Mouse (Mus musculus): ENCODE results near the gene Pde6b. TPM values are rescaled to one million over a fixed set of nuclear protein-coding genes. Genes with fewer than 3 reads are reported as not detected.

Pde6b gene
- polyA plus RNA-seq, 1 experiment from 2014 or later: 0.07 TPM

- no peak for DNase-seq
- Histone ChIP-seq H3K4me3 (replicated peaks) (peak overlapping the region; percentile 56), H3K27me3 (peaks cover 97% of the 10 kb centered on the region), H3K9ac (no peak overlapping the region), H3K9me3 (replicated peaks) (no peaks in the 10 kb centered on the region), H3K27ac (no peak overlapping the region), H3K4me1 (replicated peaks) (peaks cover 25% of the 10 kb centered on the region), H3K4me2 (peak overlapping the region; percentile 71), H3K36me3 (no peaks in the 10 kb centered on the region)
- under 1% methylated on average over 67 of the region's 100 CpGs for WGBS (ENCODE audit: insufficient replicate concordance)
- ATAC-seq (ENCODE audit: low read depth): no peak
Observed at GRCm38 (mm10) chr5:108366984-108367841, 21.0 kb upstream of the Pde6b start.

DNA sequence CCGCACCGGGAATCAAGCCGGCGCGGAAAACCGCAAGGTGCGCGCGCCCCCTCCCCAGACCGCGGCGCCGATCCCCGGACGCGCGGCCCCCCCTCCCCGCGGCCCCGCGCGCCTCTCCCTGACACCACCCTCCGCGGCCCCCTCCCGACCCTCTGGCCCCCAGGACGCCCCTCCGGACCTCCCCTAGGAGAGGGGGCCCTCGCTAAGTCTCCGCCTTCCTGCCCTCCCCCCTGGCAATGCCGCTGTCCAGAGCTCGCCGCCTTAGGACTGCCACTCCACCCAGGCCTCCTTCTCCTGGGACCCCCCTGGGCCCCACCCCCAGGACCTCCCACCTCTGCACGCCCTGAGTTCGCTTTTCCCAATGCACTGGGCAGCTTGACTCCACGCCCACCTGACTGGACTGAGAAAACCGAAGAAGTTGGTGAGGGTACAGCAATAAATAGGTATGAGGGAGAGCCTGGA is 20.3 kb upstream of the Pde6b start, which contains the start of gene Gm42517:
TSS of gene Gm42517 (minus strand) at position 52 of the 462 bp plus-strand sequence.
- peaks cover 98% of the 10 kb centered on the region for H3K27me3 ChIP-seq
- H3K4me1 ChIP-seq (replicated peaks): peaks cover 25% of the 10 kb centered on the region
- peak within 1 kb of the TSS; percentile 56 for H3K4me3 ChIP-seq (replicated peaks)
- H3K9ac ChIP-seq: no peak within 1 kb of the TSS
- DNase-seq: no peak
- no peaks in the 10 kb centered on the region for H3K9me3 ChIP-seq (replicated peaks)
- 3% methylated on average over 32 of the region's 36 CpGs for WGBS (ENCODE audit: insufficient replicate concordance)
- no peak within 1 kb of the TSS for H3K27ac ChIP-seq
- 0 out of 2 replicates have a peak, but pooled peaks have one; percentile 18 for ATAC-seq (ENCODE audit: low read depth)
- H3K4me2 ChIP-seq: peak within 1 kb of the TSS; percentile 71
- no peaks in the 10 kb centered on the region for H3K36me3 ChIP-seq

DNA sequence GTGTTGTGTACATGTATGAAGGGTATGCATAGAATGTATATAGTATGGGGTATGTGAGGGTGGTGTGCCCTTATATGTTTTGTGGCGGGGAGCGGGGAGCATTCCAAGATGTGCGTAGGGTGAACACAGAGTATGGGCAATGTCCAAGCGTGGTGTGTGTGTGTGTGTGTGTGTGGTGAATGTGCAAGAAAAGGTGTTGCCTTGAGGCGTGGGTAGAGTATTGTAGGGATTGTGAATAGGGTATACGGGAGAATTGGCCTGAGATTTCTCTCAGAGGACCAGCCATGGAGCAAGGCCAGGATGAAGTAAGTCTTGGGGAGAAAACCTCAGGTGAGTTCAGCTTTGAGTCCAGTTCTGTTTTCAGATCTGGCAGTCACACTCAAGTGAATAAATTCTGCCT is 19.7 kb upstream of the Pde6b start:
- Histone ChIP-seq H3K36me3 (no peaks in the 10 kb centered on the region), H3K4me3 (replicated peaks) (peak overlapping the region; percentile 56), H3K9ac (no peak overlapping the region), H3K4me1 (replicated peaks) (peaks cover 25% of the 10 kb centered on the region), H3K9me3 (replicated peaks) (no peaks in the 10 kb centered on the region), H3K27me3 (peaks cover 98% of the 10 kb centered on the region), H3K4me2 (peak overlapping the region; percentile 71), H3K27ac (no peak overlapping the region)
- DNase-seq: no peak
- no peak for ATAC-seq (ENCODE audit: low read depth)
- 7% methylated on average over 6 of the region's 6 CpGs for WGBS (ENCODE audit: insufficient replicate concordance)

- H3K27ac ChIP-seq: no peak overlapping the region
- H3K4me1 ChIP-seq (replicated peaks): peaks cover 25% of the 10 kb centered on the region
- H3K36me3 ChIP-seq: no peaks in the 10 kb centered on the region
- no peaks in the 10 kb centered on the region for H3K9me3 ChIP-seq (replicated peaks)
- no peak overlapping the region for H3K9ac ChIP-seq
- ATAC-seq (ENCODE audit: low read depth) (no peak), DNase-seq (no peak)
- WGBS (ENCODE audit: insufficient replicate concordance): under 1% methylated on average over 49 of the region's 49 CpGs
- peaks cover 96% of the 10 kb centered on the region for H3K27me3 ChIP-seq
- H3K4me3 ChIP-seq (replicated peaks): peak overlapping the region; percentile 47
- H3K4me2 ChIP-seq: peak overlapping the region; percentile 71
Observed at GRCm38 (mm10) chr5:108368851-108369621, 19.2 kb upstream of the Pde6b start.

DNA sequence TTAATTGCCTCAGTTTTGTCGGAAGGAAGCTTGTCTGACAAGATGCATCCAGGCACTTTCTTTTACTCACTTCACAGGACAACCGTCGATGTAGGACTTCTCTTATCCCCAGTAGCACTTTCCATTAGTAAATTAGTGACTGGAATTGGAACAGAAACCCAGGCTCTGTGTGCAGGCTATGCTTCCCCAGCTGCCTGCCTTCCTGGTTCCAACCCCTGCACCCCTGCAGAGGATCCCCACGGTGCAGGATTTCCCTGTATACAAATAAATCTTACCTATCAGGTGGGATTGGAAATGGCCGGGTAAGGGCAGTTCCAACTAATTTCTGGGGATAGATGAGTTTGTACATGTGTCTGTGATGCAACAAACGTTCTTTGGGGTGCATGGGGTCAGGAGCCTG is 18.2 kb upstream of the Pde6b start:
- H3K9me3 ChIP-seq (replicated peaks): no peaks in the 10 kb centered on the region
- no peak overlapping the region for H3K4me2 ChIP-seq
- no peak overlapping the region for H3K4me3 ChIP-seq (replicated peaks)
- peaks cover 92% of the 10 kb centered on the region for H3K27me3 ChIP-seq
- H3K27ac ChIP-seq: no peak overlapping the region
- no peak for ATAC-seq (ENCODE audit: low read depth)
- no peaks in the 10 kb centered on the region for H3K36me3 ChIP-seq
- no peak overlapping the region for H3K9ac ChIP-seq
- H3K4me1 ChIP-seq (replicated peaks): peaks cover 25% of the 10 kb centered on the region
- no peak for DNase-seq
- WGBS (ENCODE audit: insufficient replicate concordance): 4% methylated on average over 6 of the region's 6 CpGs

DNA sequence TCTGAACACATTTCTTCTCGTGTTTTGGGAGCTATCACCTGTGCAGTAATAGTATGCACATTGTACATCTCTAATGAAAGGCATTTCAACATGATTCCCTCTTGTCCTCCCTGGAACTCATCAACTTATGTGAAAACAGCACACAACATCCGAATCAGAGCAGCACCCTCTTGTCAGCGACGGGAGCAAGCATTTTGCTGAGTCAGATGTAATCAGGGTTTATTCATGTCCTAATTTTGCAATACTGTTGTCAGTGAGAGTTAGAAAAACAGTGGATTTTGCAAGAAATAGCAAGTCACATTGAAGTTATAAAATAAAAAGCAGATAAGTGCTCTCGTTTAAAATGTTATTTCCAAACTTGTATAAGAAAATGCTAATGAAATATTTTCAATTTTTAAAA is 14.1 kb upstream of the Pde6b start:
- Histone ChIP-seq H3K4me1 (replicated peaks) (peaks cover 5% of the 10 kb centered on the region), H3K4me2 (no peak overlapping the region), H3K9ac (no peak overlapping the region), H3K9me3 (replicated peaks) (no peaks in the 10 kb centered on the region), H3K4me3 (replicated peaks) (no peak overlapping the region), H3K27ac (no peak overlapping the region), H3K36me3 (no peaks in the 10 kb centered on the region), H3K27me3 (peaks cover 57% of the 10 kb centered on the region)
- DNase-seq (no peak), ATAC-seq (ENCODE audit: low read depth) (no peak)
- WGBS (ENCODE audit: insufficient replicate concordance): 60% methylated on average over 5 of the region's 5 CpGs

- H3K36me3 ChIP-seq: no peaks in the 10 kb centered on the region
Observed at GRCm38 (mm10) chr5:108376059-108376458, 12.1 kb upstream of the Pde6b start.

GRCm38 (mm10) chr5:108378346-108378745 is 9.8 kb upstream of the Pde6b start:
- Histone ChIP-seq H3K36me3 (no peaks in the 10 kb centered on the region), H3K27me3 (peaks cover 16% of the 10 kb centered on the region), H3K9me3 (replicated peaks) (no peaks in the 10 kb centered on the region), H3K4me1 (replicated peaks) (no peaks in the 10 kb centered on the region), H3K9ac (no peak overlapping the region), H3K4me3 (replicated peaks) (no peak overlapping the region), H3K27ac (no peak overlapping the region), H3K4me2 (no peak overlapping the region)
- no peak for ATAC-seq (ENCODE audit: low read depth)
- DNase-seq: no peak
- 71% methylated on average over 4 of the region's 4 CpGs for WGBS (ENCODE audit: insufficient replicate concordance)

More at GRCm38 (mm10) chr5:108376059-108376458, 12.1 kb upstream of the Pde6b start:
- 17% methylated on average over 1 of the region's 1 CpGs for WGBS (ENCODE audit: insufficient replicate concordance)
- Histone ChIP-seq H3K4me1 (replicated peaks) (no peaks in the 10 kb centered on the region), H3K27me3 (peaks cover 37% of the 10 kb centered on the region), H3K27ac (no peak overlapping the region), H3K9me3 (replicated peaks) (no peaks in the 10 kb centered on the region), H3K9ac (no peak overlapping the region), H3K4me3 (replicated peaks) (no peak overlapping the region), H3K4me2 (no peak overlapping the region)
- no peak for DNase-seq
- ATAC-seq (ENCODE audit: low read depth): no peak

GRCm38 (mm10) chr5:108385632-108386031 is 2.6 kb upstream of the Pde6b start:
- H3K36me3 ChIP-seq: no peaks in the 10 kb centered on the region
- DNase-seq: no peak
- no peak for ATAC-seq (ENCODE audit: low read depth)
- H3K27me3 ChIP-seq: peaks cover 9% of the 10 kb centered on the region
- no peaks in the 10 kb centered on the region for H3K4me1 ChIP-seq (replicated peaks)
- no peak overlapping the region for H3K4me3 ChIP-seq (replicated peaks)
- no peak overlapping the region for H3K4me2 ChIP-seq
- H3K9ac ChIP-seq: no peak overlapping the region
- H3K9me3 ChIP-seq (replicated peaks): no peaks in the 10 kb centered on the region
- no peak overlapping the region for H3K27ac ChIP-seq
- WGBS (ENCODE audit: insufficient replicate concordance): 71% methylated on average over 2 of the region's 2 CpGs

DNA sequence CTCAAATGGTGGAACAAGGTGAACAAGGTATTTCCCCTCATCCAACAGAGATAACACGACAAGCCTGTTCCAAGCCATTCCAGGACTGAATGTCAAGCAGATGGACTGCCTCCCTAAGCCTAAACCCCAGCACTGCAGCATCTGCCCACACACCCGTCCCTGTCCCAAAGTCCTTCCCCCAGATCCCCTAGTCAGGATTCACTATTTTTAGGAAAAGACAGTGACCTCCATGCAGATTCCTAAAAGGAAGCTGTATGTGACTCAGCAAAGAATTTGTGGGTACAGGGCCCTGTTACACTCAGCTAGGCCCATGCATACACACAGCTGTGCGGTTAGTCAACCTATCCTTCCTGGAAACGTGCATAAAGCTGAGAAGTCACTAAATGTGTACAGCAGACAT is 1.7 kb upstream of the Pde6b start:
- H3K9ac ChIP-seq: no peak overlapping the region
- H3K4me1 ChIP-seq (replicated peaks): no peaks in the 10 kb centered on the region
- no peaks in the 10 kb centered on the region for H3K9me3 ChIP-seq (replicated peaks)
- 47% methylated on average over 4 of the region's 4 CpGs for WGBS (ENCODE audit: insufficient replicate concordance)
- peaks cover 9% of the 10 kb centered on the region for H3K27me3 ChIP-seq
- no peak overlapping the region for H3K4me3 ChIP-seq (replicated peaks)
- no peaks in the 10 kb centered on the region for H3K36me3 ChIP-seq
- no peak overlapping the region for H3K27ac ChIP-seq
- ATAC-seq (ENCODE audit: low read depth) (no peak), DNase-seq (no peak)
- H3K4me2 ChIP-seq: no peak overlapping the region

- Histone ChIP-seq H3K9me3 (replicated peaks) (no peaks in the 10 kb centered on the region), H3K27ac (no peak overlapping the region), H3K4me1 (replicated peaks) (no peaks in the 10 kb centered on the region), H3K4me3 (replicated peaks) (no peak overlapping the region), H3K27me3 (peaks cover 9% of the 10 kb centered on the region), H3K36me3 (no peaks in the 10 kb centered on the region), H3K9ac (no peak overlapping the region), H3K4me2 (no peak overlapping the region)
- DNase-seq: no peak
- ATAC-seq (ENCODE audit: low read depth): no peak
- WGBS (ENCODE audit: insufficient replicate concordance): 55% methylated on average over 3 of the region's 3 CpGs
Observed at GRCm38 (mm10) chr5:108389744-108390143, 1.6 kb downstream of the Pde6b start.

Data from liver, embryonic 13.5 days (tissue).